1 mouse cellular context compared by ENCODE assay signal in genomic region chr17:33909869-33910250, GRCm38 (mm10).
TF ChIP-seq lines count a peak whose summit lies in the region.

No protein-coding gene starts in this region.

TF ChIP-seq in MEL, 35 proteins besides CTCF, POLR2A, EP300 and RAD21:
- TF ChIP-seq ELF1 (IDR thresholded peaks at IDR 0.05; ENCODE audit: low read depth, low read length): 0 out of 2 replicates have a peak, but pooled peaks have one; percentile 14
- TF ChIP-seq SIN3A (IDR thresholded peaks at IDR 0.05; ENCODE audit: low read length): peak; percentile 22; the same call in 1 of the 2 replicates
- TF ChIP-seq MYC (IDR thresholded peaks at IDR 0.05; ENCODE audit: low read depth, low read length): 0 out of 2 replicates have a peak, but pooled peaks have one; percentile 41
- TF ChIP-seq ETS1 (IDR thresholded peaks at IDR 0.05; ENCODE audit: low read depth, low read length): peak; percentile 67
- TF ChIP-seq KAT2A (conservative IDR thresholded peaks at IDR 0.05; ENCODE audit: low read depth, low read length): no peak; the same call in 1 of the 2 replicates
- TF ChIP-seq HCFC1 (IDR thresholded peaks at IDR 0.05; ENCODE audit: low read depth, low read length): 0 out of 2 replicates have a peak, but pooled peaks have one; percentile 22
- TF ChIP-seq BHLHE40 (IDR thresholded peaks at IDR 0.05; ENCODE audit: borderline replicate concordance, low read depth, low read length): no peak
- no peak for TF ChIP-seq NRF1 (IDR thresholded peaks at IDR 0.05; ENCODE audit: insufficient read depth, low read depth, low read length, poor library complexity, severe bottlenecking)
- peak; percentile 43; the same call in 1 of the 2 replicates for TF ChIP-seq TBP (IDR thresholded peaks at IDR 0.05; ENCODE audit: low read depth, low read length)
- peak; percentile 55; the same call in 1 of the 2 replicates for TF ChIP-seq MAX (IDR thresholded peaks at IDR 0.05; ENCODE audit: low read length)
